Mouse (Mus musculus): ENCODE measurements at regions not wholly inside any gene's neighbourhood (a gene's known extent, or its start where the extent isn't known, plus 50 kb on each side); places are given as distances from the start of the nearest gene placed in this dataset.

DNA sequence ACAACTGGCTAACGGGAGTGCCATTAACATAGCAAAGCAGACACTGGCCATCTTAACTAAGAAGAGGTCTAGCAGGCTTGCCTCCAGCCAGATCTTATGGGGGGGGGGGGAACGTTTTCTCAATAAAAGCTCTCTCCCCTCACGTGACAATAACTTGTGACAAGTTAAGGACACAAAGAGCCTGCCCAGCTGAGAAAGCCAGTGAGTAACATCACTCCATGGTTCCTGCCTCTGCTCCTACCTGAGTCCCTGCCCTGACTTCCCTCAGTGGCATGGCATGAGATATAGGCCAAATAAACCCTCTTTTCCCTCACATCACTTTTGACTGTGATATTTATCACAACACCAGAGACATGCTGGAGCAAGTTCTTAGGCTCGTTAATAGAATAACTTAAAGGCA is 113.8 kb downstream of the Rchy1 start:
- TF ChIP-seq CTCF (IDR thresholded peaks at IDR 0.05; ENCODE audit: extremely low read depth, insufficient read depth, low read length) (no peak), POLR2A (IDR thresholded peaks at IDR 0.05; ENCODE audit: extremely low read depth, insufficient read depth, low read length) (no peak)

Measured in cortical plate, adult 2 months (tissue).